Mouse (Mus musculus): ENCODE data around the gene Col16a1. TPM values are rescaled to one million over a fixed set of nuclear protein-coding genes. Genes with fewer than 3 reads are reported as not detected.

Gene Col16a1
- total and polyA plus RNA-seq, 3 experiments, result 0.25 to 0.50 TPM; not detected in 1

DNA sequence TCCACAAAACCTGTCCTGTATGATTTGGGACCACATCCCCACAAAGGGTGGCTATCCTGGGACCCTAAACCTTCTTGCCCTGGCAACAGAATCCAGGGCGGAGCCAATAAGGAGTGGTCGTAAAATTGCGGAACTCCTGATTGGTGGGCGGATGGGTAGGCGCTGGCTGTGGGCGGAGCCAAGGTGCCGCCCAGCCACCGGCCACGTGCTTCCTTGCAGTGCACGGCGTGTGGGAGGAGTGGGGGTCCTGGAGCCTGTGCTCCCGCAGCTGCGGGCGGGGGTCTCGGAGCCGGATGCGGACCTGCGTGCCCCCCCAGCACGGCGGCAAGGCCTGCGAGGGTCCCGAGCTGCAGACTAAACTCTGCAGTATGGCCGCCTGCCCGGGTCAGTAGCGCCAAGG is 41.1 kb upstream of the Col16a1 start:
- no peak overlapping the region for H3K9ac ChIP-seq (ENCODE audit: control insufficient read depth, low read depth, low read length, poor library complexity, severe bottlenecking)
- no peak for TF ChIP-seq BHLHE40 (IDR thresholded peaks at IDR 0.05; ENCODE audit: borderline replicate concordance, low read depth, low read length)
- TF ChIP-seq MAX (IDR thresholded peaks at IDR 0.05; ENCODE audit: low read length), result peak; percentile 20; the same call in 1 of the 2 replicates
- TF ChIP-seq POLR2AphosphoS2 (IDR thresholded peaks at IDR 0.05; ENCODE audit: low read length), result no peak
- TF ChIP-seq USF1 (IDR thresholded peaks at IDR 0.05; ENCODE audit: low read depth, low read length), result 0 out of 2 replicates have a peak, but pooled peaks have one; percentile 39
- TF ChIP-seq MXI1 (IDR thresholded peaks at IDR 0.05; ENCODE audit: low read depth, low read length), result no peak
- TF ChIP-seq ELF1 (IDR thresholded peaks at IDR 0.05; ENCODE audit: low read depth, low read length), result no peak
- H3K79me2 ChIP-seq (ENCODE audit: control insufficient read depth, insufficient read depth, low read length, poor library complexity), result no peaks in the 10 kb centered on the region
- no peaks in the 10 kb centered on the region for H3K36me3 ChIP-seq (ENCODE audit: control insufficient read depth in 1 of 2, insufficient read depth in 2 of 2, low read length in 2 of 2)
- DNase-seq (ENCODE audit: low read depth, low spot score), result peak; percentile 32
- H3K4me3 ChIP-seq (ENCODE audit: control insufficient read depth in 1 of 2, insufficient read depth in 1 of 2, low read depth in 2 of 2, low read length in 2 of 2), result no peak overlapping the region
- no peak overlapping the region for H3K27ac ChIP-seq (ENCODE audit: control insufficient read depth, low read depth, low read length)
- H3K27me3 ChIP-seq (ENCODE audit: control insufficient read depth in 1 of 2, insufficient read depth in 2 of 2, low read length in 2 of 2), result no peaks in the 10 kb centered on the region; a peak in 1 of 4 replicates
- H3K9me3 ChIP-seq (replicated peaks; ENCODE audit: insufficient read depth, low read length), result no peaks in the 10 kb centered on the region
- H3K4me1 ChIP-seq (ENCODE audit: control insufficient read depth in 1 of 2, insufficient read depth in 2 of 2, low read length in 2 of 2), result no peaks in the 10 kb centered on the region

DNA sequence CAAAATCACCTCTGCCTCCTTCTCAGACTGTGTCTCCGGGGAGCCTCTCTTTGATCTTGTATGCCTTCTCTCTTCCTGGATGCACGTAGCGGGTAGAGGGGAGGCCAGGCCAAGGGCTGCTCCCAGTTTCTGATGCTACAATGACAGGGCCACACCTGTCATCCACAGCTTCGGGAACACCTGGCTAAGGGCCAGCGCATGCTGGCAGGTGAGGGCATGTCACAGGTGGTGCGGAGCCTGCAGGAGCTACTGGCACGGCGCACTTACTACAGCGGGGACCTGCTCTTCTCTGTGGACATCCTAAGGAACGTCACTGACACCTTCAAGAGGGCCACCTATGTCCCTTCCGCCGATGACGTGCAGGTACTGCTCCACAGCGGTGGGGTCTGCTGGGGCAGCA is 38.6 kb upstream of the Col16a1 start:
- DNase-seq (ENCODE audit: low read depth, low spot score), result no peak
- H3K27ac ChIP-seq (ENCODE audit: control insufficient read depth, low read depth, low read length), result no peak overlapping the region
- H3K9ac ChIP-seq (ENCODE audit: control insufficient read depth, low read depth, low read length, poor library complexity, severe bottlenecking), result no peak overlapping the region
- no peaks in the 10 kb centered on the region for H3K79me2 ChIP-seq (ENCODE audit: control insufficient read depth, insufficient read depth, low read length, poor library complexity)
- no peak overlapping the region for H3K4me3 ChIP-seq (ENCODE audit: control insufficient read depth in 1 of 2, insufficient read depth in 1 of 2, low read depth in 2 of 2, low read length in 2 of 2)
- H3K27me3 ChIP-seq (ENCODE audit: control insufficient read depth in 1 of 2, insufficient read depth in 2 of 2, low read length in 2 of 2), result peaks cover 0 to 2% of the 10 kb centered on the region in 2 experiments; a peak in 2 of 4 replicates
- H3K4me1 ChIP-seq (ENCODE audit: control insufficient read depth in 1 of 2, insufficient read depth in 2 of 2, low read length in 2 of 2), result 0 out of 4 replicates have a peak, but pooled peaks cover 0 to 4% of the 10 kb centered on the region in 2 experiments
- no peaks in the 10 kb centered on the region for H3K36me3 ChIP-seq (ENCODE audit: control insufficient read depth in 1 of 2, insufficient read depth in 2 of 2, low read length in 2 of 2)
- no peak for TF ChIP-seq KAT2A (conservative IDR thresholded peaks at IDR 0.05; ENCODE audit: low read depth, low read length)
- no peak for TF ChIP-seq TAL1 (IDR thresholded peaks at IDR 0.05; ENCODE audit: low read length)
- TF ChIP-seq BHLHE40 (IDR thresholded peaks at IDR 0.05; ENCODE audit: borderline replicate concordance, low read depth, low read length), result no peak
- TF ChIP-seq CHD2 (IDR thresholded peaks at IDR 0.05; ENCODE audit: low read length), result no peak
- TF ChIP-seq CTCF (IDR thresholded peaks at IDR 0.05 in 2 of 3, conservative IDR thresholded peaks at IDR 0.05 in 1 of 3; ENCODE audit: control insufficient read depth in 1 of 3, insufficient read depth in 1 of 3, low read depth in 2 of 3, low read length in 3 of 3, poor library complexity in 1 of 3, severe bottlenecking in 1 of 3), result no peak
- no peaks in the 10 kb centered on the region for H3K9me3 ChIP-seq (replicated peaks; ENCODE audit: insufficient read depth, low read length)

DNA sequence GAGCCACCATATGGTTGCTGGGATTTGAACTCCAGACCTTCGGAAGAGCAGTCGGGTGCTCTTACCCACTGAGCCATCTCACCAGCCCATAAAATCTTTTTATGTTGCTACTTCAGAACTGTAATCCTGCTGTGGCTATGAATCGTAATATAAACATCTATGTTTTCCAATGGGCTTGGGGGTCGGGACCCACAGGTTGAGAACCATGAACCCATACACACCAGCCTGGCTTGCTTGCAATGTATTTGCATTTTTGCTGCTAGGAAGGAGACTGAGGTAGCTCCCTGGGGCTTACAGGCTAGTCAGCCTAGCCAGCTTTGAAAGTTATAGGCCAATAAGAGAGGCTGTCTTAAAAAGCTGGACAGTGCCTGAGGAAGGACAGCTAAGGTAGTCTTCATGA is 36.9 kb upstream of the Col16a1 start:
- Histone ChIP-seq H3K36me3 (ENCODE audit: control insufficient read depth in 1 of 2, insufficient read depth in 2 of 2, low read length in 2 of 2) (no peaks in the 10 kb centered on the region), H3K27ac (ENCODE audit: control insufficient read depth, low read depth, low read length) (no peak overlapping the region), H3K9ac (ENCODE audit: control insufficient read depth, low read depth, low read length, poor library complexity, severe bottlenecking) (no peak overlapping the region), H3K27me3 (ENCODE audit: control insufficient read depth in 1 of 2, insufficient read depth in 2 of 2, low read length in 2 of 2) (peaks cover 0 to 2% of the 10 kb centered on the region in 2 experiments; a peak in 2 of 4 replicates), H3K79me2 (ENCODE audit: control insufficient read depth, insufficient read depth, low read length, poor library complexity) (no peaks in the 10 kb centered on the region), H3K4me1 (ENCODE audit: control insufficient read depth in 1 of 2, insufficient read depth in 2 of 2, low read length in 2 of 2) (0 out of 4 replicates have a peak, but pooled peaks cover 0 to 4% of the 10 kb centered on the region in 2 experiments), H3K4me3 (ENCODE audit: control insufficient read depth in 1 of 2, insufficient read depth in 1 of 2, low read depth in 2 of 2, low read length in 2 of 2) (no peak overlapping the region), H3K9me3 (replicated peaks; ENCODE audit: insufficient read depth, low read length) (no peaks in the 10 kb centered on the region)
- no peak for TF ChIP-seq JUND (IDR thresholded peaks at IDR 0.05; ENCODE audit: low read depth, low read length)
- no peak for TF ChIP-seq GATA1 (IDR thresholded peaks at IDR 0.05; ENCODE audit: low read depth, low read length)
- no peak for TF ChIP-seq MYB (IDR thresholded peaks at IDR 0.05; ENCODE audit: low read depth, low read length)
- TF ChIP-seq ETS1 (IDR thresholded peaks at IDR 0.05; ENCODE audit: low read depth, low read length), result no peak
- TF ChIP-seq E2F4 (IDR thresholded peaks at IDR 0.05; ENCODE audit: borderline replicate concordance, low read depth, low read length), result no peak
- no peak for TF ChIP-seq TAL1 (IDR thresholded peaks at IDR 0.05; ENCODE audit: low read length)
- TF ChIP-seq RCOR1 (IDR thresholded peaks at IDR 0.05; ENCODE audit: low read depth, low read length), result no peak
- no peak for DNase-seq (ENCODE audit: low read depth, low spot score)
